Mouse (Mus musculus) spleen, adult 2 months (tissue): ENCODE results near the gene Cirbp.

Source experiments
- CTCF ChIP-seq: fragments of 200-500 bp; IDR thresholded peaks from 2 replicates; pipeline ENCODE4 v1.5.1; 2011; ENCODE audit warnings: mild to moderate bottlenecking, inconsistent platforms; ENCODE audit not compliant: insufficient read depth, insufficient read length, insufficient replicate concordance; ENCODE audit errors: extremely low read depth
- POLR2A ChIP-seq: fragments of 200-500 bp; IDR thresholded peaks from 2 replicates; pipeline ENCODE4 v1.6.1; 2011; ENCODE audit warnings: low read depth, low read length, inconsistent platforms

DNA sequence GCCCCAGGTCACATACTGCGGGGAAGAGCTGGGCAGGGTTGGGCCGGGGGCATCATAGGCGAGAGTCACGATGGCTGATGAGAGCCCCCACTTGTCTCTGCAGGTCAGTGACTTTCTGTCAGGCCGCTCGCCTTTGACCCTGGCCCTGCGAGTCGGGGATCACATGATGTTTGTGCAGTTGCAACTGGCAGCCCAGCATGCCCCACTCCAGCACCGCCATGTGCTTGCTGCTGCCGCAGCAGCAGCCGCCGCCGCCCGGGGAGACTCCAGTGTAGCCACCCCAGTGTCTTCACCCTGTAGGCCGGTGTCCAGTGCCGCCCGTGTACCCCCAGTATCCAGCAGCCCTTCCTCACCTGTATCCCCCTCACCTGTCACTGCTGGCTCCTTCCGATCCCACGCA, 12.1 kb upstream of the Cirbp start:
- TF ChIP-seq POLR2A (no peak), CTCF (no peak)
